Mouse (Mus musculus) T-helper 1 cell (primary cell): Measurements from ENCODE around the gene Rin1.
"Not testable (repeated sequence)": the region's sequence is repeated elsewhere in the genome, so short reads cannot be mapped to it uniquely, and the experiment has no call there.

Experiments
- in situ Hi-C: fragments of 300-600 bp; cut with MboI, MseI; formaldehyde crosslinking; loops from one replicate; pipeline ENCODE4 v1.15.1; 2025; ENCODE audit warnings: high pct_unique_total_duplicates

Gene Rin1

DNA sequence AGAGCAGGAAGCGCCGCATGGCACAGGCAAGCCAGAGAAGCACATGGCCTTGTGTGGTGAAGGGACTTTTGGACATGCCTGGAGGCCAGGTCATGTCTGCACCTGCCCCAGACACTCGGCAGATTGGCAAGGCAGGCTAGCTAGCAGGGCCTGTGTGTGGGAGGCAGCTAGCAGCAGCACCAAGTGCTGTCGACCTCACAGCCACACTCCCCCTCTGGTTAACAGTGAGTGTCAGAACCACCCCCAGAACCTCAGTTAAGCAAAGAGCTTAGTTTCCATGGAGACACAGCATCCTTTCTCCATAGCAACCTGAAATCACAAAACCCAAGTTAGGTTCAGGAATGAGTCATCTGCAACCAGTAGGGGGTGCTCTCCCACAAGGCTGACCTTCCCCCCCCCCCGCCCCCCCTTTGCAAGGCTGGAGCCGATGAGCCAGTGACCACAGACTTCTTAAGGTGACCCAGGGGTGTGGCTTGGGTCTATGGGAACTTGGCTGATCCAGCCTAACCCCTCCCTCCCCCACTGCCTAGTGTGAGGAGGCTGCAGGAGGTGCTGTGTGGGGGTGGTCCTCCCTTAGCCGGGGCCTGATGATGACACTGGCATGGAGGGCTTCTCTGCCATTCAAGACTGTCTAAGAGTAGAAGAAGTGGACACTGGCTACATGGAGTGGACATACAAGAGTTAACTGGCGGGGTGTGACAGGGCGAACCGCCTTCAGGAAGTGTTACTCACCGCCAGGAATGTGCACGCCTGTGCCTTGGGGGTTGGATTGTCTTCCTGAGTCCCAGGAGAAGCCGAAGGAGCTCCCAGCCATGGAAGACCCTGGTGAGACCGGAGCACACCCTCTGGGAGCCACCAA is at the start of gene Rin1:
Rin1 (plus strand) TSS at position 435 of the 859 bp plus-strand sequence.
- in situ Hi-C loops: no loop called here

DNA sequence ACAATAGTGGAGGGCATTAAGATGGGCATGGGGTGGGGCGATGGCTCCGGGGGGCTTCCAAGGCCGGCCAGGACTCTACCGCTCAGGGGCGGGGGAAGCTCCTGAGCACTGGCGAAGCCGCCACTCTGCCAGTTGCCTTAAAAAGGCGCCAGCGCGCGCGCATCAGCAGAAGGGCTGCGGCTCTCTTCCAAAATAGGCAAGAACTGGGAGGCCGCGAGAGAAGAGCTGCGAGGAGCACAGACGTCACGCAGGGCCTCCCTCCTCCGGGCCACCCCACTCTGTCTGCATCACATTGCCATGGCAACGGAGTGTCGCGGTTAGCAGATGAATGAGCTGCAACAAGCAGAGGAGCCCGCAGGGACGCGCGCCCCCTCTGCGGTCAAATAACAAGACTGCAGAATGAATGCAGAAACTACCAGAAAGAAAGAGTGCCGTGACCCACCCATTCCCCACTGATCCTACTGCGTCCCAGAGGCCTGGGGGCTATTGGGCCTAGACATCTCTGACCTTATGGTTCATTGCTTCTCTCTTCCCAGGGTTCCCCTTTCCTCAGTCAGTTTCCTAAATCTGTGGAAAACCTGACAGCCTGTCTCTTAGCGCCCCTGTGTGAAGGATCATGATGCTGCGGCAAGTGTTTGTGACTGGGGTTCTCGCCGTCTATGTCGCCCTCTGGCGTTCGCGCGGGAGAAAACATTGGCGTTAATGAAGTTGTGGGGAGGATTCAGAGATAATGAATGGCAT is 48.4 kb upstream of the Rin1 start:
- in situ Hi-C loops: no loop called here

DNA sequence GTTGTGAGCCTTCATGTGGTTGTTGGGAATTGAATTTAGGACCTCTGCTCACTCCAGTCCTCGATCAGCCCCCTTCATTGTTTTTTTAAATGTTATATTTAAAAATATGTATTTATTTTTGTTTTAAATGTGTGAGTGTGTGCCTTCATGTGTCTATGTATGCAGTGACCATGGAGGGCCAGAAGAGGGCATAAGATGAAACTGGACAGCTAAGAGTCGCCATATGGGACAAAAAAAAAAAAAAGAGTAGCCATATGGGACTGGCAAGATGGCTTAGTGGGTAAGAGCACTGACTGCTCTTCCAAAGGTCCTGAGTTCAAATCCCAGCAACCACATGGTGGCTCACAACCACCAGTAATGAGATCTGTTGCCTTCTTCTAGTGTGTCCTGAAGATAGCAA is 46.6 kb upstream of the Rin1 start:
- in situ Hi-C loops: not testable (repeated sequence)

DNA sequence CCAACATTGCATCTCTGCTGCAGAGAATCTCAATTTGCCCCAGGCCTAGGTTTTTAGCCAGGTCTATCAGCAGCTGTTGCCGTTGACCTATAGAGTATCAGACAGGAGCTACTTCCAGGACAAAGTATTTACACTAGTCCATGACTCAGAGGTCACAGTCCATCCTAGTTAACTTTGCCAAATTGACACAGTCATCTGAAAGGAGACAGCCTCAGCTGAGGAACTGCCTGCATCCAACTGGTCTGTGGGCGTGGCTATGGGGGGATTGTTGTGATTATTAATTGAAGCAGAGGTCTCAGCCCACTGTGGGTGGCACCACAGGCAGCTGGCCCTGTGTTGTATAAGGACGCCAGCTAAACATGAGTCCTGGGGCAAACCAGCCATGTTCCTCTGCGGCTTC is 45.4 kb upstream of the Rin1 start:
- in situ Hi-C loops: no loop called here

DNA sequence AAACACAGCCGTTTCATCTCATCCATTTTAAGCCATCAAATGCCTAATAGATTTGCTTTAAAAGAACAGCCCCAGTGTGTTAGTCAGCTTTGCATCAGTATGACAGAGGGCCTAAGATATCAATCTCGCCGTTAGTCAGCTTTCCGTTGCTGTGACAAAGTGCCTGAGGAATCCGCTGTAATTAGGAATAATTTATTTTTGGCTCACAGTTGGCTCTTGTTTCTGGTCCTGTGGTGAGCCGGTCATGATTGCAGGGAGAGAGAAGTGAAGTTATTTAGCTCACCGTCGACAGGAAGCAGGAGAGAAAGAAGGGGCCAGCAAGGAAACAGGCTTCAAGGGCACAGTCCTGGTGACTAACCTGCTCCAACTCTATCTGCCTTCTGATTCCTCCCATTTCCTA is 37.1 kb upstream of the Rin1 start:
- in situ Hi-C loops: no loop called here

DNA sequence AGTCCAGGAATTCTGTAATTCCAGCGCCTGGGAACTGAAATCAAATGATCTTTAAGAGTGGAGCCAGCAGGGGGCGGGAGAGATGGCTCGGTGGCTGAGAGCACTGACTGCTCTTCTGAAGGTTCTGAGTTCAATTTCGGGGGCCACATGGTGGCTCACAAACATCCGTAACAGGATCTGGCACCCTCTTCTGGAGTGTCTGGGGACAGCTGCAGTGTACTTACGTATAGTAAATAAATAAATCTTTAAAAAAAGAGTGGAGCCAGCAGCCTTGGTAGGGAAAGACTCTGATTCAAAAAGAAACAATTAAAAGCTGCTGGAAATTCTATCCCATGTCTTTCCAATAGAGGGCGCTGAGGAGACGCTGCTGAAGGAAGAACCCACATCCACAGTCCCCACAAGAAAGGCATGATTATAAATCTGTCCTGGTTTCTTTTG is 35.3 kb upstream of the Rin1 start:
- in situ Hi-C loops: no loop called here

DNA sequence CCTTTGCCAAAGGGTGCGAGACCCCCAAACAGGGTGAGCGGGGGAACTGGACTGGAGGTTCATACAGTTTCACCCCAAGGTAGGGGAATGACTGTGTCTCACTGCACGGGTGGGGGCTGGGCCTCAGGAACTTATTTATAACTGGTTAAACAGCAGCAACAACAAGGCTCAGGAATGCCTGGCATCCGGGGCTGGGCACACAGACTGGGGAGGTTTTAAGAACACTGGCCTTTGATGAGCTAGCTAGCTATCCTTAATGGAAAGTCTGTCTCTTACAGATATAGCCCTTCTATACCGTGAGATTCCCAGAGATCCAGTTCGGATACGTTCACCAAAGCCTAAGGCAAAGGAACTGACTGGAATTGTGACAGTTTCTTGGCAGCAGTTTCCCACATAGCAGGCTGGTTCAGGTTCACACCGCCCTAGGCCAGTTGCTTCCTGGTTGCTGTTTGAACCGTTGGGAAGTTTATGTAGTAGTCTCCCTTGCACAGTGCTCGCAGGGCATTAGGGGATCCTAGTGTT is 34.0 kb upstream of the Rin1 start:
- in situ Hi-C loops: no loop called here

DNA sequence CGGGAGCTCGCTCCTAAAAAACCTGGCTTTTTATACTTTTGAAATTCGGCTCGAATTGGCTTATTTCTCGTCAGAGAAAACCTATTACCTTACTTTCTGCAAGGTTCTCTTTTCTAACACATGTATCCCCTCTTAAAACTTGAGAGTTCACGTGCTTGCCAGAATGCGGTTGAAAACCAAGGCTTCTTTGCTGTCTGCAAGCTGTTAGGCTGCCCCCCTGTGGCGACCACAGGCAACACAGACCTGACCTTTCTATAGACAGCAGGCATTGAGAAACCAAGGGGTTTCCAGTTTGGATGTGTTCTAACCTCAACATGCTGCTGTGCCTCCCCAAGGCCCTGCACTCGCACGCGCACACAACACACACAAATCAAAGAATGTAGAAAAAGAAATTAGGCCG is 33.5 kb upstream of the Rin1 start:
- in situ Hi-C loops: no loop called here

DNA sequence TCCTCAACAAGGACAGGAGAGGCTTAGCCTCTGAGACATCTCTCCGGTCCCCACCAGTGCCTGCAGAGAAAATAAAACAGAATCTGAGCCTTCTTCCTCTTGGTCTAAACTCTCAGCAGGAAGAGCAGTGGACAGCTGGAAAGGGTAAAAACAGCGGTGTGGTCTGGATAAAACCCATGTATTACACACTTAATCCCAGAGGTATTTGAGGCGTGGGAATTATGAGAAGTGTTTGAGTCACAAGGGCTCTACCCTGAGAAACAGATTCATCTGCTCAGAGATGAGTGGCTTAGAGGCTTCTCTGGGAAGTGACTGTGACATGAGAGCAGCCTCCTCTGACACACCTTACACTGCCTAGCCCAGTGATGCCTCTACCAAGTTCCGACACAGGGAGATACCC is 32.7 kb upstream of the Rin1 start:
- in situ Hi-C loops: no loop called here

DNA sequence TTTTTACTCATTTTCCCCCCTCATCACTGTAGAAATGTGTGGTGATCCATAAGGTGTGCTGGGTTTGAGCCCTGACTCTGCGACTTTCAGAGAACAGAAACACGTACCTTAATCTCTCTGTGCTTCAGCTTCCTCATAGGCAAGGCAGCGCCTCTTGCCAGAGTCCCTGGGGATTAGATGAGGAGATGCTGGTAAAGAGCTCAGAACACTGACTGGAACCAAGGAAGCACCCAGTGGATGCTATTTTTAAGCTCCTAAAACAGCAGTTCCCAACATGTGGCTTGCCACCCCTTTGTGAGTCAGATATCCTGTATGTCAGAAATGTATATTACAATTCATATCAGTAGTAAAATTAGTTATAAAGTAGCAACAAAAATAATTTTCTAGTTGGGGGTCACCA is 32.1 kb upstream of the Rin1 start:
- in situ Hi-C loops: no loop called here

DNA sequence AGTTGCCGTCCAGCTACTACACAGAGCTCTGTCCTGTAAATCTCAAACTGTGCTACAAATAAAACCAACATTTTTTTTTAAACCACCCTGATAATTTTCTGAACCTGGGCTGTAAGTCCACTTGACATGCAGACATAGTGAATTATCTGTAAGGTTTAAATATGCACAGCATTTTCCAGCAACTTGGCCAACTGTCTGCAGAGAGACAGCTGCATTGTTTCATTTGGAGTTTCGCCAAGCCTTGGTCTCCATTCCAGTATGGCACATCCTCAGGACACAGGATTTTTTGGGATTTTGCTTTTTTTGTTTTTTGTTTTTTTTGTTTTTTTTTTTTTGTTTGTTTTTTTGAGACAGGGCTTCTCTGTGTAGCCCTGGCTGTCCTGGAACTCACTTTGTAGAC is 28.9 kb upstream of the Rin1 start:
- in situ Hi-C loops: no loop called here

DNA sequence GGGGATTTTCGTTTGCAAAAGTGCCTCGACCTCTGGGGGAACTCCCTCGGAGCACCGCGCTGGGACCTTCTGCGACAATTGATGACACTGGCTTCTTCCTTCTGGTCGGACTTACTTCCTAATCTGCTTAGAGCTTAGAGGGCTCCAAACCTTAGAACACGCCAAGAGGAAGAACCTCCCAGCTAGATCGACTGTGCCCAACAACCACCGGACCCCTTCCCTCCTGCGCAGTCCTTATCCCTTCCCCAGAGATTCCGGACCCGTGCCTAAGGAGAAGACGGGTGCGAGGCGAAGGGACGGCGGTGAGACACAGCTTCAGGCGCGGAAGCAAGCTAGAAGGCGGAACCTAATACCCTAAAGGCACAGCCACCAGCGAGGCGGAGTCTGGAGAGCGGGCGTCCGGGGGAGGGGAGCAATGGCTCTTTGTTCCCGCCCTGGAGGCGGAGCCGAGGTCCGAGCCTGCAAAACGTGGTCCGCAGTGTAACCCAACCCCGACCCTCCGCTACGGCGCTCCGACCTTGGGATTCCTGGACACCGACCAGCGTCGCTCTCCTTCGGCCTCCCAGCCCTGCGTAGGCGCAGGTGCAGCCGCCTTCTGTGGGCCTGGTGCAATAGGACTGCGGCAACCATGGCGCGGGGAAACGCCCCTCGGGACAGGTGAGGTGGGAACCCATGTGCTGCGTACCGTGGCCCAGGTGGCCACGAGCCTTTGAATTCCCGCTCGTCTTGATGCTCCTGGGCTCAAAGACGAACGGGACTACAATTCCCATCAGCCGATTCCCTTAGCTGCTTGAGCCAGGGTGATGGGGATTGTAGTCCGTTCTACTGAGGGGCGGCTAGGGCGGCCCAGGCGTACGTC is 26.4 kb upstream of the Rin1 start, which contains the start of gene Slc29a2:
Slc29a2 (plus strand) TSS at position 240 of the 859 bp plus-strand sequence.
- in situ Hi-C loops: no loop called here

DNA sequence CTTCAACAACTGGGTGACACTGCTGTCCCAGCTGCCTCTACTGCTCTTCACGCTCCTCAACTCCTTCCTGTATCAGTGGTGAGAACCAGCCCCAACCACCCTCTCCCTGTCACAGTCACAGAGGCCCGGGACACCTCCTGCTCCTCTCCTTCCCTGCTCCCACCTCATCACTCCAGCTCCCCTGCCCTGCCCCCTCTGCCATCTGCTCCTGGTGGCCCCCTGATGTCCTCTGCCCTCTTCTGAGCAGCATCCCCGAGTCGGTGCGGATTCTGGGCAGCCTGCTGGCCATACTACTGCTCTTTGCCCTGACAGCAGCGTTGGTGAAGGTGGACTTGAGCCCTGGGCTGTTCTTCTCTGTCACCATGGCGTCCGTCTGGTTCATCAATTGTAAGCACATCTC is 24.2 kb upstream of the Rin1 start:
- in situ Hi-C loops: no loop called here

DNA sequence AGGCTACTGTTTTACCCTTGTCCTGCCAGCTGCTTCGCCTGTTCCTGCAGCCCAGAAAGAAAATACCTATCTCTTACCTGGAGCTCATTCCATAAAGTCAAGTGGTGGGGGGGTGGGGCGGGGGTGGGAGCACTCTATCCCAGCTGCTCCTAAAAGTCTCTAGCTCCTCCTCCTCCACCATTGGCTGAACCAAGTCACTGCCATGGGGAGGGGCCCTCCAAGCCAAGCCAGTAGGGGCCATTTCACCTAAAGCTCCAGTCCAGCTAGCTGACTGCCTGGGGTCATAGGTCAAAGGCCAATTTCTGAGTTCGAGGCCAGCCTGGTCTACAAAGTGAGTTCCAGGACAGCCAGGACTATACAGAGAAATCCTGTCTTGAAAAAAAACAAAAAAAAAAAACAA is 17.6 kb upstream of the Rin1 start:
- in situ Hi-C loops: no loop called here

DNA sequence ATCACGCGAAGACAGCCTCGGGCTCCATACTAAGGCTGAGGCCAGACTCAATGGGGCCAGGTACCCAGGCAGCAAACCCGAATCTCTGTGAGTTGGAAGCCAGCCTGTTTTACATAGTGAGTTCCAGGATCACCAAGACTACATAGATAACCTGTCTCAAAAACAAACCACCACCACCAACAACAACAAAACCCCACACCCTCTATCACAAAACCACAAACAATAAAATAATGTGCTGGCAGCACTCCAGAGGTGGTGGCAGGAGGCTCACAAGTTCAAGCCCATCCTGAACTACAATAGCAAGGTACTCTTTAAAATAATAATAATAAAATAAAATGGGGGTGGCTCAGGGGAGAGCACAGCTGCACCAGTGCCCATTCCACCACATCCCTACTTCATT is 13.7 kb upstream of the Rin1 start:
- in situ Hi-C loops: no loop called here

DNA sequence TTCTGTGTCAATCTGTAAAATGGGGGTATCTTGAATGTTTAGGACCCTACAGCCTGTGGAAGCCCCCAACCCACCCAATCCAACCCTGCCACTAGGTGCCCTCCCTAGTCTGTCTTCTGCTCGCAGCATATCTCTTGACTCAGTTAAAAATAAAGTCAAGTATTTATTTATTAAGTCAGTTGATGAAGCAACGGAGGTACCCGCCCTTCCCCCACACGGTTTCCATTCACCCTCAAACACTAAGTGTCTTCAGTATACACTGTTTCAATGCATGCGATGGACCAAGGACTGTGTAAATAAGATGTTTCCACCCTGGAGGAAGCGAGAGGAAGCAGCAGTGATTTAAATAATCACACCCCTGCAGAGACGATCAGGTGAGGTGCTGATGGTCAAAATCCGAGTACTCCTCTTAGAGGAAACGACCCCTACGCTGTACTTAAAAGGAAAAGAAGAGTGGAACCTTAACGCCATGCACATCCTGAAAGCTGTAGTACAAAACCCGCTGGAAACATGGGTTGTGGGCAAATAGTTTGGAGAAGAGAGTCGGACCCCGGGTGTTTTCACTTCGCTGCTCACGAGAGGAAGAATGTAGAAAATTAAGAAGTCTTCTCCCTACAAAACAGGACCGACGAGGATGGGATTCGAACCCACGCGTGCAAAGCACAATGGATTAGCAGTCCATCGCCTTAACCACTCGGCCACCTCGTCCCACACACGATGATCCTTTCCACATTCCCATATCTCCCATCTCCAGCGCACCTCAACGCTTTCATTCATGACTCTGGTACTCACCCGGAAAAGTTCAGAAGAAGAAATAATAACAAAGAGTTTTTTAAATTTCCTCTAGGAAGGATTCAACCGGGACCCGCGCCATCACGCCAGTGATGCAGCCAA is 12.4 kb upstream of the Rin1 start:
- in situ Hi-C loops: no loop called here

DNA sequence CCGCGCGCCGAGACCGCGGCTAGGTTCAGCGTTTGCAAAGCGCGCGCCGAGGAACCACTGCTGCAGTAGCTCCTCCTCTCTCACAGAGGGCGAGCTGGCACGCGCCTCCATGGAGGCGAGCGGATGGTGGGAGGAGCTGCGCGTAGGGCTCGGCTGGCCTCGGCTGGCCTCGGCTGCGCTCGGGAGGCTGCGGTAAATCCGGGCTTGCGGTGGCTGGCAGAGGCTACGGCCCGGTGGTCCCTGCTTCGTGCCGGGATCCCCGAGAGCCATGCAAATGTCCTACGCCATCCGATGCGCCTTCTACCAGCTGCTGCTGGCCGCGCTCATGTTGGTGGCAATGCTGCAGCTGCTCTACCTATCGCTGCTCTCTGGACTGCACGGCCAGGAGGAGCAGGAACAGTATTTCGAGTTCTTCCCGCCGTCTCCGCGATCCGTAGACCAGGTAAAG is 11.5 kb upstream of the Rin1 start, which contains the start of the genes B4gat1 and AC124502.3:
B4gat1 (plus strand) TSS at position 118 of the 448 bp plus-strand sequence.
AC124502.3 (plus strand) TSS at position 183 of the 448 bp plus-strand sequence.
- in situ Hi-C loops: no loop called here

DNA sequence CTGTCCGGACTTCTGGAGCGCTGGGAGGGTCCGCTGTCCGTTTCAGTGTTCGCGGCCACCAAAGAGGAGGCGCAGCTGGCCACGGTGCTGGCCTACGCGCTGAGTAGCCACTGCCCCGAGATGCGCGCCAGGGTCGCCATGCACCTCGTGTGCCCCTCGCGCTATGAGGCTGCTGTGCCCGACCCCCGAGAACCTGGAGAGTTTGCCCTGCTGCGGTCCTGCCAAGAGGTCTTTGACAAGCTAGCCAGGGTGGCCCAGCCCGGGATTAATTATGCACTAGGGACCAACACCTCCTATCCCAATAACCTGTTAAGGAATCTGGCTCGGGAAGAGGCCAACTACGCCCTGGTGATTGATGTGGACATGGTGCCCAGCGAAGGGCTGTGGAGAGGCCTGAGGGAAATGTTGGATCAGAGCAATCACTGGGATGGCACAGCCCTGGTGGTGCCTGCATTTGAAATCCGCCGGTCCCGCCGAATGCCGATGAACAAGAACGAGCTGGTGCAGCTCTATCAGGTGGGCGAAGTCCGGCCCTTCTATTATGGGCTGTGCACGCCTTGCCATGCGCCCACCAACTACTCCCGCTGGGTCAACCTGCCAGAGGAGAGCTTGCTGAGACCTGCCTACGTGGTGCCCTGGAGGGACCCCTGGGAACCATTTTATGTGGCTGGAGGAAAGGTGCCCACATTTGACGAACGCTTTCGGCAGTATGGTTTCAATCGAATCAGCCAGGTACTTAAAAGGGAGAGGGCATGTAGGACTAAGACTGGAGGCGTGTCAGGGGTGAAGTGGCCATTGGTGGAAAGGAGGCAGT is 10.8 kb upstream of the Rin1 start:
- in situ Hi-C loops: no loop called here

DNA sequence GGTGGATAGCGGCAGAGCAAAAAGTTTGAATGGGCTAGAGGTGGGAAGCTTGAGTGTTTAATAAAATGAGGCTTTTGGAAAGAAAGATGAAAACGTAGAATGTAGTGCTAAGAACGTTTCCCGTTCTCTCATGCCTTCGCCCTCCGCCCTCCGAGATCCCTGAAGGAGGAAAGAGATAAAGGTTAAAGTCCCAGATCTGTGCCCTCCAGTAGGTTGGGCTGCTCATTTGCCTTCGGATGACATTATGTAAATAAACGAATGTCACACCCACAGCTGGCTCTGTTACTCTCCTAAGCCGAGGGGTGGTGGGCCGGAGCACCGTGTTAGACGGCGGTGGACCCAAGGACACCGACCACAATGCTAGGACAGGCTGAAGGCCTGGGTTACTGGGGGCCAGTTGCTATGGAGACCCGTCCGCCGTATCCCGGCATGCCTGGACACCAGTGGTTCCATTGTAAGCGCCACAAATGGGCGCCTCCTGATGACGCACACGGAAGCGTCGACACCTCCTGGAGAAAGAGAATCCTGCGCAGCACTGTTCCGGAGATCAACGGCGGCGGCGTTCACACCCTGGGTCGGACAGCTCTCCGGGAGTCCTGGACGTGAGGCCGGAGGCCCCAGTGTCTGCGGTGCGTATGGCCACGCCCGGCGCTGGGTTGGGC is 9.3 kb upstream of the Rin1 start, which contains the start of gene Brms1:
Brms1 (plus strand) TSS at position 493 of the 662 bp plus-strand sequence.
- in situ Hi-C loops: no loop called here
